Mouse (Mus musculus) E14TG2a.4 (cell line): ENCODE results near the gene Trim69.

Experiments
- CTCF ChIP-seq: conservative IDR thresholded peaks from 2 replicates; pipeline ENCODE4 v1.5.1; 2014; ENCODE audit warnings: low read length
- NANOG ChIP-seq: IDR thresholded peaks from 2 replicates; pipeline ENCODE4 v1.6.1; 2014; ENCODE audit warnings: borderline replicate concordance, low read length, mixed read lengths
- POU5F1 ChIP-seq: IDR thresholded peaks from 2 replicates; pipeline ENCODE4 v1.6.1; 2014; ENCODE audit warnings: low read length, borderline replicate concordance

- TF ChIP-seq CTCF: no peak
- TF ChIP-seq NANOG: no peak
- no peak for TF ChIP-seq POU5F1
Measured at GRCm38 (mm10) chr2:122152850-122153249, 7.7 kb upstream of the Trim69 start.
